Mouse (Mus musculus) embryonic fibroblast, embryonic 13.5 days (primary cell): ENCODE data around the gene Serp2. TPM values are rescaled to one million over a fixed set of nuclear protein-coding genes. Genes with fewer than 3 reads are reported as not detected.
A peak's percentile ranks its signal among the peaks of the same experiment; 100 is the strongest.

Source experiments
- H3K27ac ChIP-seq: 2 replicates; pipeline ENCODE4 v1.5.1; 2012; ENCODE audit warnings: low read length, control low read depth, inconsistent platforms; ENCODE audit not compliant: insufficient read depth
- H3K4me1 ChIP-seq: 2 replicates; pipeline ENCODE4 v1.6.1; 2011; ENCODE audit warnings: low read length; ENCODE audit not compliant: control insufficient read depth, insufficient read depth
- H3K4me3 ChIP-seq: 2 replicates; pipeline ENCODE4 v1.5.1; 2011; ENCODE audit warnings: mild to moderate bottlenecking, control low read depth, low read length; ENCODE audit not compliant: insufficient read depth
- CTCF ChIP-seq: IDR thresholded peaks from 2 replicates; pipeline ENCODE4 v1.5.1; 2011; ENCODE audit warnings: mild to moderate bottlenecking, control low read depth, low read length, moderate library complexity, borderline replicate concordance; ENCODE audit not compliant: insufficient read depth
- POLR2A ChIP-seq: IDR thresholded peaks from 2 replicates; pipeline ENCODE4 v1.6.1; 2011; ENCODE audit warnings: low read depth, mild to moderate bottlenecking, control low read depth, low read length, moderate library complexity
- polyA plus RNA-seq: library from polyadenylated mRNA; stranded (reverse); fragments of >200 nt; gene quantifications from 2 replicates; pipeline ENCODE4 v1.2.4, GENCODE M21; 2011; ENCODE audit warnings: low read depth; ENCODE audit not compliant: missing spikeins, insufficient read length

Serp2 gene
- polyA plus RNA-seq, 1 experiment: 3.5 TPM

DNA sequence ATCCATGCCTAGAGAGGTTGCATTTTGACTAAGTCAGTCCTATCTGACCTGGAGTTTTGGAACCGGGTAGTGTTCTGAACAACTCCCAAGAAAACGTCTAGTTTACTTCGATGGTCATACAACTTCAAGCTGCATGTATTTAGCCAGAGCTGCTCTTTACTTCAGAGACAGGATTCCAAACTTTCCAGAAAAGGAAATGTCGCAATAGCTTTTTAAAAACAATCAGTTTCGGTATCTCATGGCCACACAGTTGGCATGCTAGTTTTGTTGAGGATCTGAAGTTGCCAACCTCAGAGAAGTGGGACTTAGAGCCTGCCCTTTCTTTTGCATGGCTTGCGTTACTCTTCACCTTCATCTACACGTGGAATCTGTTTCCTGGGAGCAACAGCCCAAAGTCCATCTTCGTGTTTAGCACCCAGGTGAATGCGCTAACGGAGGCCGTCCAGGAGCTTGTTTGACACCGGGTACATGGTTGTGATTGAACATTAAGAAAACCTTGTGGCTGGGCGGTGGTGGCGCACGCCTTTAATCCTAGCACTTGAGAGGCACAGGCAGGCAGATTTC, 37.0 kb upstream of the Serp2 start:
- no peak for TF ChIP-seq CTCF
- TF ChIP-seq POLR2A: no peak
- no peak overlapping the region for H3K4me3 ChIP-seq
- H3K27ac ChIP-seq: no peak overlapping the region
- H3K4me1 ChIP-seq: no peaks in the 10 kb centered on the region

DNA sequence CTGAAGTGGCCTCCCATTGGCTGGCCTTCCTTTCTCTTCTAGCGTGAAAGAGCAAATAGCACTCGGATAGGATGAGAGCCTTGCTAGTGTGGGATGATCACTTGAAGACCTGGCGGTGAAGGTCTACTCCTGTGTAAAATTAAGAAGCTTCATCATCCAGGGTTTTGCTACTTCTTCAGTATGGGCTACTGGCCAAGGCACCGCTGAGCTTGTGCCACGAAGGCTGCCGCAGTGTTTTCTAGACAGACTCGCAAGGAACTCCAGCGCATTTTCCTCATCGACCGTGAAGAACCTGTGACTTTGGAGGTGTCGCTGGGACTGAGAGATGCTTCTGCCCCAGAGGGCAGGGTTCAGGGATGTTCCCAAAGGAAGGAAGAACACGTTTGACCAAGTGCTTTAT, 36.0 kb upstream of the Serp2 start:
- Histone ChIP-seq H3K4me1 (no peaks in the 10 kb centered on the region), H3K27ac (no peak overlapping the region), H3K4me3 (no peak overlapping the region)
- no peak for TF ChIP-seq POLR2A
- TF ChIP-seq CTCF: no peak

DNA sequence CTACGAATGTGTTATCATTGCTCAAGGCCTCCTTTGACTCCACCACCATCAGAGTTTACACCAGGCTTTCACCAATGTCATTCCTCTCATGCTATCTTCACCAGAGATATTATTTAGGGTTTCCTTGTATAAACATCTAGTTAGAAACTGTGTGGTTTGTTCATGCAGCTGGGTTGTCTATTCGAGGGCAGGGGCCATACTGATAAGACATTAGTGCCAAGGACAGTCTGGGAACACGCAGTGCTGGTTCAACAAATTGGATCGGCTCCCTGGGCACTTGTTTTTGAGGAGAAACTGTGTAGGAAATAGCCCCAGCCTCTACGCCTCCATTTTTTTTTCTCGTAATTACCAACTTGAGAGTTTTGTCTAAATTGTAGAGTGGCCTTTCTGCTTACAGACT, 35.4 kb upstream of the Serp2 start:
- no peaks in the 10 kb centered on the region for H3K4me1 ChIP-seq
- TF ChIP-seq POLR2A: no peak
- H3K27ac ChIP-seq: no peak overlapping the region
- no peak overlapping the region for H3K4me3 ChIP-seq

DNA sequence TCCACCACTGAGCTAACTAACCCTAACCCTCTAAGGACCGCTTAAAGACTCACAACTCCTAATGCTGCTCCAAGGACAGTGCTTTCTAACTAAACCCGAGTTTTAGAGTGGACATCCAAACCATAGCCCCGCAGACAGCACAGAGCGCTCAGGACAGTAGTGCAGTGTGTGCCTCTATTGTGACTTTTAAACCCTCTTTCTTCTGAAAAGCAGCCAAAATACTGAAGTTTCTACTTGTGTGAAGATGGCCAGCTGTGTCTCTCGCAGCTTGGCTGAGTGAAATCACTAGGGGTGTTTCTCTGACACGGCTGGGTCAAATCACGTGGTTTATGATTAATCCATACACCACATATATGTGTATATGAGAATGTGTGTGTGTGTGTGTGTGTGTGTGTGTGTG, 33.4 kb upstream of the Serp2 start:
- no peak overlapping the region for H3K27ac ChIP-seq
- H3K4me1 ChIP-seq: no peaks in the 10 kb centered on the region
- no peak overlapping the region for H3K4me3 ChIP-seq
- TF ChIP-seq CTCF (no peak), POLR2A (no peak)

DNA sequence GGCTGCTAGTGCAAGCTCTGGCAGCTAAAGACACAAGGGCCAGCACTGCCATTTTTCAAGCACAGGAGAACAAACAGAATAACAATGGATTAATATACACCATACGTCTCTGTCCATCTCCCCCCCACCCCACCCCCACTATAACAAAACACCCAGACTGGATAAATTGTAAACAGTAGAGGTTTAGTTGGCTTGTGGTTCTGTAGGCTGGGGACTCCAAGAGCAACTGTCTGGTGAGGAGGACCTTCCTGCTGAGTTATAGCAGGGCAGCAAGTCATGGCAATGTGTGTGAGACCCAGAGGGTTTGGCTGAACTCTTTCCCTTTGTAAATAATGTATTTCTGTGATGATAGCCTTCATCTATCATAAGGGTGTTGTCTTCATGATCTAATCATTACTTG, 33.0 kb upstream of the Serp2 start:
- TF ChIP-seq POLR2A: no peak
- no peak for TF ChIP-seq CTCF
- no peak overlapping the region for H3K4me3 ChIP-seq
- no peak overlapping the region for H3K27ac ChIP-seq
- H3K4me1 ChIP-seq: no peaks in the 10 kb centered on the region

DNA sequence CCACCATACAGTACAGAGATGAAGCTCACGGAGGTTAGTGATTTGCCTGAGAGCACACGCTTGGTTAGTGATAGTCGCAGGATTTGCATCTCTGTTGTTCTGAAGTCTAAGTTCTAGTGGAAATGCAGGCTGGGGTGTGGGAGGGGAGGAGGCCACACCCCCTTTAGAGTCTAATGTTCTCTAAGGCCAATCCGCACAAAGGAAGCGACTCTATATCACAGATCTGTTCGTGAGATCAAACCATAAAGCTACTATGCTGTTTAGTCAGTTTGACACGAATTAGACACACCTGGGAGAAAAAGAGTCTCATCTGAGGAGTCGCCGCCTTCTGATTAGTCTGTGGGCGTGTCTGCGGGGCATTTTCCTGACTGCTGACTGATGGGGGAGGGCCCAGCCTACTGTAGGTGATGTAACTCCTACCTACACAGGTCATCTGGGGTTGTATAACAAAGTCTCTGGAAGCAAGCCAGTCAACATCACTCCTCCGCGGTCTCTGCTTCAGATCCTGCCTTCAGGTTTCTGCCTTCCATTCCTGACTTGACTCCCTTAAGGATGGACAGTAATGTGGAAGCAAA, 29.2 kb upstream of the Serp2 start:
- Histone ChIP-seq H3K4me3 (no peak overlapping the region), H3K4me1 (no peaks in the 10 kb centered on the region), H3K27ac (no peak overlapping the region)
- TF ChIP-seq CTCF (no peak), POLR2A (no peak)

DNA sequence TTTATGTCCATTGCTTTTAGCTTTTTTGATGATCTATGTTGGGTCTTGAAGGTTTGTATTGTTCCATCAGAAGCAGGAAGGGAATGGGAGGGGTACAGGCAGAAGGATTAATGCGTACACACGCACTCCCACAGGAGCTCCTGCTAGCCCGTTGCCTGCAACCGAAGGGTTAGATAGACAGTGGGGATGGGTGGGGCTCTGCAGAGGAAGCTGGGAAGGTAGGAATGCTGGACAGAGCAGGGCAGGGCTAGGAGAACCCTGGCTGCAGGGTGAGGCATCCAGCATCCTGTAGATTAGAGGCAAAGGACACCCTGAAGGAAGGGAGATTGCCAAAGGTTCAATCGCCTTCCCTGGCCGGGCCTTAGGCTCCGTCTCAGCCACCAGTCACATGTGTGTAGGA, 27.3 kb upstream of the Serp2 start:
- Histone ChIP-seq H3K27ac (no peak overlapping the region), H3K4me3 (no peak overlapping the region), H3K4me1 (no peaks in the 10 kb centered on the region)
- TF ChIP-seq CTCF: no peak
- TF ChIP-seq POLR2A: no peak

DNA sequence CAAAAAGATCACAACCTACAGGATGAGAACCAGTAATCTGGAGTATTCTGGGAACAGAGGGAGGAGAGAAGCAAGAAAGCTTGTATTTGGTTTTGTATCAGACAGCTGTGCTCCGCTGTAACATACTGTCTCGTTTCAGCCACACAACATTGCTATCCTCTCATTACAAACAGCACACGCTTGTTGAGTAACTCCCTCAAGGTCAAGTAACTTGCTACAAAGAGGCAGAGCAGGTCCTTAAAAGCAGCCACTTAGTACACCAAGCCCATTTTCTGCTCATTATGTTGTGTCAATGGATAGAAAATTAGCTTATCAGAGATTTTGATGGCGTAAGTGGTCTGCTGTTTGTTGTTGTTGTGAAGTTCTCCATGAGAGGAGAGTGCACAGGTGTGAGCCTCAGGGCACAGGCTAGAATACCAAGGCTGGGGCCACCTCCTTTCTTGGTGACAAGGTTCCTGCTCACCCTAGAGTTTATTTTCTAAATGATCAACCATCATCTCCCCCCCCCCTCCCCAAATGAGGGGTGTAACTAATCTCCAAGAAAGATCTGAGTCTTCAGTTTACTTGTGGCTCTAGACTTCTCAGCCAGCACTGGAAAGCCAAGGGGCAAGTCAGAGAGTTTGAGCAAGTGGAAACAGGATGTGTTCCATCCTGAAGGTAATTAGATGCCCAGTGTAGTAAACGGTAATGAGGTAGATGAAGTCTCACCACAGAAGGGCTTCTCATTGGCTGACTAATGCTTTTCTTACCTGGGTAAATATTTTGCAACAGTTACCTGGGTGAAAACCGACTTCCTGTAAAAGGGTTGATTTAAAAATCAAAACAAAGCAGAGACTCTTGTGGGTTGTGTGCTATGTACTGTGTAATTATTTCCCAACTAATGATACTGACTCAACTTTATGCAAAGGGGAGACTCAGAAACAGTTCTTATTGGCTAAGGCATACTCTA, 25.6 kb upstream of the Serp2 start:
- Histone ChIP-seq H3K27ac (no peak overlapping the region), H3K4me1 (no peaks in the 10 kb centered on the region), H3K4me3 (no peak overlapping the region)
- TF ChIP-seq POLR2A (no peak), CTCF (no peak)

DNA sequence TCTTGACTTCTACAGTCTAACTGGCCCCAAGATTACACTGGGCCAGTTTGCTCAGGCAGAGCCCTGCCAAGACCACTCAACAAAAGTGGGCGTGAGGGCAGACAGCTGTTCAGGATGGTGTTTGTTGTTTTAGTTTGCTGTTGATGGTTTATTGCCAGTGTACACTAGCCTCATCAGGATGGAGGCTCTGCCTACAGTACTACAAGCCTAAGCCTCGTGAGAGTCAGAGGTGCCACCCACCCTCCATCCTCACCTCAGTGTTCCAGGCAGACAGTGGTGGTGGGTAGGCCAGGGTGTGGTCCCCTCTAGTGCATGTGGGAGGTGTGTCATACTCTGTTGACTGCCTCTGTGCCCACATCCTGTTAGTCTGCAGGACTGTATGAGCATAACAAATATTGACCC, 23.0 kb upstream of the Serp2 start:
- Histone ChIP-seq H3K27ac (no peak overlapping the region), H3K4me1 (no peaks in the 10 kb centered on the region), H3K4me3 (no peak overlapping the region)
- TF ChIP-seq CTCF (no peak), POLR2A (no peak)

DNA sequence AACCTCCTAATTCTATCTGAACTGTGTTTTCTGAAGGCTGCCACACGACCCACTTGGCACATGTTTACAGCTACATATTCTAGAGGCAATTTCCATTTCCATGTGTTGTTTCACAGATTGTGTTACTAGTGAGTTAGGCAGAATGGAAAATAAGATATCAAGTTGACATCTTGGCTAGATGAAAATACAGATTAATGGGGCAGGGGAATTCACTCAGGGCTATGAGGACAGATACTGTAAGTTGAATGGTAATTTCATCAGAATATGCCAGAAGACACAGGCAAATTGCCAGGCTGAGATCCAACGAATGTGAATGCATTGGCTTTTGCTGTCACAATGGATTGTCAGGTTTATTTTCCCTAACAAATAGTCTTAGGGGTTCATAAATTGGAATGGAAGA, 21.2 kb upstream of the Serp2 start:
- no peak for TF ChIP-seq CTCF
- no peak for TF ChIP-seq POLR2A
- Histone ChIP-seq H3K4me3 (no peak overlapping the region), H3K4me1 (no peaks in the 10 kb centered on the region), H3K27ac (no peak overlapping the region)

DNA sequence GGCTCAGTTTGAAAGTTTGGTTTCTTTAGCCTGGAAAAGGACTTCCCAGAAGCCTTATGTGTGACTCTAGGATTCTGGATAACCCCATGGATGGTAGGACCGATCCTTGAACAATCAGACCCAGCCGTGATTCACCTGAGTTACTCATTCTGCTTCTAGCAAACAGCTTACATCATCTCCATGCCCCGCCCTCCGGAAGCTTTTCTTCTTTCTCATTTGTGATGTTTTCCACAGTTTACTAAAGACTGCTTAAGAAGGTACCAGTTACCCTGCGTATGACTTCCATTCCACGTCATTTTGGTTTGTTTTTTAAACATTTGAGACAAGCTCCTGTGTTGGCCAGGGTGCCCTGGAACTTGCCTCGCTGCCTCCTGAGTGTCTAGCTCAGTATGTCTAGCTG, 13.6 kb upstream of the Serp2 start:
- no peak for TF ChIP-seq CTCF
- TF ChIP-seq POLR2A: no peak
- Histone ChIP-seq H3K4me3 (no peak overlapping the region), H3K4me1 (peaks cover 10% of the 10 kb centered on the region), H3K27ac (peak overlapping the region; percentile 44; the same call in 1 of the 2 replicates)
